Mouse (Mus musculus): ENCODE measurements at regions not wholly inside any gene's neighbourhood (a gene's known extent, or its start where the extent isn't known, plus 50 kb on each side); places are given as distances from the start of the nearest gene placed in this dataset.

DNA sequence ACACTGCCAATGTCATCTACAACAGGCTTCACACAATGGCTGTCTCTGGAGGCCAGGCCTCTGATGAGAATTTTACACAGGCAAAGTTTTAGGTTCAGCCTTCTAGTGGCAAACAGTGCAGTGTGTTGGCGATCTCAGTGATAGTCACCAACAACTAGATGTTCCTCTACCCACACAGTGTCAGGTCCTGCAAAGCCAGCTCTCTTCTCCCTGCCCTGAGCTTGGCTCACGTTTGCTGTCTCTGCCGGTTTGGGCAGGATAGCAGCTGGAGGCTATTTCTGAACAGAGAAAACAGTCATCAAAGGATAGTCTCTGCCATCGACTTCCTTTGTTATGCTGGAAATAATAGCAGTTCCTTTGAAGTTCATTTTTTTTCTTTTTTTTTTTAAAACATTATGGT lies 74.9 kb upstream of the Dlgap1 start:
- Histone ChIP-seq H3K4me1 (ENCODE audit: control insufficient read depth, insufficient read depth) (no peaks in the 10 kb centered on the region), H3K27me3 (ENCODE audit: control insufficient read depth, insufficient read depth, low read length) (no peaks in the 10 kb centered on the region), H3K36me3 (replicated peaks; ENCODE audit: control insufficient read depth, insufficient read depth, low read length) (no peaks in the 10 kb centered on the region), H3K27ac (ENCODE audit: low read depth) (no peak overlapping the region), H3K4me2 (ENCODE audit: low read depth, low read length) (no peak overlapping the region), H3K9ac (replicated peaks; ENCODE audit: low read depth, low read length) (no peak overlapping the region), H3K9me3 (replicated peaks; ENCODE audit: control insufficient read depth, low read length) (no peaks in the 10 kb centered on the region), H3K4me3 (ENCODE audit: low read depth, low read length) (no peak overlapping the region)
- ATAC-seq (ENCODE audit: insufficient read depth, low read depth): no peak
- DNase-seq (ENCODE audit: low spot score): no peak
- 55% methylated on average over 4 of the region's 4 CpGs for WGBS
- TF ChIP-seq EP300 (IDR thresholded peaks at IDR 0.05; ENCODE audit: low read depth) (no peak), CTCF (IDR thresholded peaks at IDR 0.05; ENCODE audit: low read depth) (no peak)

All from heart, postnatal 0 days (tissue).